Mouse (Mus musculus) intestine, embryonic 14.5 days (tissue): ENCODE results near the gene Atp1a1. TPM values are rescaled to one million over a fixed set of nuclear protein-coding genes. Genes with fewer than 3 reads are reported as not detected.

Experiments
- ATAC-seq: fragments of 200-750 bp; cut with Nextera tagmentation; replicated peaks from 2 replicates; pipeline ENCODE4 v1.8.0; 2017; ENCODE audit warnings: low read depth, moderate number of reproducible peaks, moderate TSS enrichment, moderate library complexity; ENCODE audit not compliant: low FRiP score, low TSS enrichment
- DNase-seq: peaks from one replicate; pipeline ENCODE4 v3.0.0-alpha.2; 2018; ENCODE audit warnings: low spot score
- H3K27ac ChIP-seq: fragments of 300-500 bp; sonication (generic); 2 replicates; pipeline ENCODE4 v1.5.1; 2014; ENCODE audit warnings: low read depth, mild to moderate bottlenecking, control low read depth
- H3K27me3 ChIP-seq: fragments of 300-500 bp; sonication (generic); replicated peaks from 2 replicates; pipeline ENCODE4 v1.6.1; 2014; ENCODE audit warnings: low read length, control low read depth; ENCODE audit not compliant: control insufficient read depth, insufficient read depth
- H3K36me3 ChIP-seq: fragments of 300-500 bp; sonication (generic); 2 replicates; pipeline ENCODE4 v1.6.1; 2014; ENCODE audit warnings: low read length, control low read depth; ENCODE audit not compliant: control insufficient read depth, insufficient read depth
- H3K4me1 ChIP-seq: fragments of 300-500 bp; sonication (generic); replicated peaks from 2 replicates; pipeline ENCODE4 v1.6.1; 2014; ENCODE audit warnings: low read length, control low read depth, mixed read lengths; ENCODE audit not compliant: control insufficient read depth, insufficient read depth
- H3K4me2 ChIP-seq: fragments of 300-500 bp; sonication (generic); 2 replicates; pipeline ENCODE4 v1.6.1; 2014; ENCODE audit warnings: low read length
- H3K4me3 ChIP-seq: fragments of 300-500 bp; sonication (generic); 2 replicates; pipeline ENCODE4 v1.5.1; 2014; ENCODE audit warnings: low read depth, low read length, control low read depth, mixed read lengths
- H3K9ac ChIP-seq: fragments of 300-500 bp; sonication (generic); 2 replicates; pipeline ENCODE4 v1.6.1; 2014; ENCODE audit warnings: mild to moderate bottlenecking, low read length
- H3K9me3 ChIP-seq: fragments of 300-500 bp; sonication (generic); 2 replicates; pipeline ENCODE4 v1.6.1; 2016; ENCODE audit warnings: low read length, control low read depth; ENCODE audit not compliant: control insufficient read depth
- WGBS: fragments of 180-500 bp; shearing (Covaris S2); extraction: QIAGEN DNeasy Blood & Tissue Kit; methylation state at CpG from one replicate; pipeline ENCODE4 v1.1.7; 2014; 5-methylcytosine and 5-hydroxymethylcytosine counted together
- polyA plus RNA-seq: library from polyadenylated mRNA; unstranded; fragments of >200 nt; fragmentation: Nextera tagmentation; extraction: Ambion mirVana; gene quantifications from 2 replicates; pipeline ENCODE4 v1.2.1, GENCODE M21; 2014

Gene Atp1a1
- polyA plus RNA-seq, 1 experiment from 2014 or later, result 276 TPM

DNA sequence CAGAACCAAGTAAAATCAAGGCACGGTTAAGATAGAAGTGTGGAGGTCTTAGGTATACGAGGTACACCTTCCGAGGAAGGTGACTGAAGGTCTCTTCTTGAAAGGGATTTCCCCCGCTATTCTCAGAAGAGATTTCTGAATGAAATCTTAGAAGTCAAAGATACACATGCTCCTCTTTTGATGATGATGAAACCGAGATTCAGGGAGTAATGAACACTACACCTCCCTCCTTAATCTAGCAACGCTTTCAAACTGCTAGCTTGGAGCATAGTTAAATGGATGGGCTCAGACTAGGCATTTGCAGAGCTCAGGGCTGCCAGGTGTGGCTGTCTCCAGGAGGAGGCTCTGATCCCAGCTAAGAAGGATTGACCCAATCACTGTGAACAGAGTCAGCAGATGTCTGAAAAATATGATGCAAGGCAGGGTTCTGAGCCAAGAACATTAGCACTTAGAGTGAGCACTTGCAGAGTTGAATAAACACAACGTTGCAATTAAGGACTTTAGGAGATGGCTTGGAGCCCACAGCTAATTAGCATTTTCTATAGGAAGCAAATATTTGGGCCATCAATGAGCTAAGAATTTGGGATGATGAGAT, 2.5 kb upstream of the Atp1a1 start:
- WGBS, result 75% methylated on average over 7 of the region's 7 CpGs
- H3K9me3 ChIP-seq, result no peaks in the 10 kb centered on the region
- H3K9ac ChIP-seq, result no peak overlapping the region
- H3K27ac ChIP-seq, result no peak overlapping the region
- DNase-seq, result no peak
- H3K4me2 ChIP-seq, result no peak overlapping the region
- H3K36me3 ChIP-seq, result no peaks in the 10 kb centered on the region
- no peaks in the 10 kb centered on the region for H3K27me3 ChIP-seq
- no peak overlapping the region for H3K4me3 ChIP-seq
- peaks cover 30% of the 10 kb centered on the region for H3K4me1 ChIP-seq
- no peak for ATAC-seq

DNA sequence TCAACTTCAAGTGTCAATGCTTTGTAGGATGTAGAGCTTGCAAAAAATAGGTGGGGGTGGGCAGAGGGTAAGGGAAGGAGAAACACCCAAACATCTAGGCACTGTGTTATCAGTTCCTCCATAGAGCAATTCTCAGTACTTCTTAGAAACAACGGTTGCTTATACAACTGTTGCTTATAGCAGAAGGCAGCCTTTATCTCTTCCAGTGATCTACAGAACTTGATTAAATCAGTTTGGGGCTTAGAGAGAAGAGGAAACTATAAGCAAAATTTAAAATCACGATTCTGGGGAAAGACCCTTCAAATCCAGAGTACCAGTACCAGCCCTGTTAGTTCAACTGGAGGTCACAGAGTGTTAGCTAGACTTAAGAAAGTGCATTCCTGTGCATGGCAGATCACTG, 1.2 kb upstream of the Atp1a1 start:
- no peak for ATAC-seq
- Histone ChIP-seq H3K27me3 (no peaks in the 10 kb centered on the region), H3K4me2 (no peak overlapping the region), H3K4me3 (no peak overlapping the region), H3K36me3 (no peaks in the 10 kb centered on the region), H3K4me1 (peaks cover 37% of the 10 kb centered on the region), H3K9ac (no peak overlapping the region), H3K9me3 (no peaks in the 10 kb centered on the region), H3K27ac (no peak overlapping the region)
- WGBS, result 24% methylated on average over 2 of the region's 2 CpGs
- no peak for DNase-seq

DNA sequence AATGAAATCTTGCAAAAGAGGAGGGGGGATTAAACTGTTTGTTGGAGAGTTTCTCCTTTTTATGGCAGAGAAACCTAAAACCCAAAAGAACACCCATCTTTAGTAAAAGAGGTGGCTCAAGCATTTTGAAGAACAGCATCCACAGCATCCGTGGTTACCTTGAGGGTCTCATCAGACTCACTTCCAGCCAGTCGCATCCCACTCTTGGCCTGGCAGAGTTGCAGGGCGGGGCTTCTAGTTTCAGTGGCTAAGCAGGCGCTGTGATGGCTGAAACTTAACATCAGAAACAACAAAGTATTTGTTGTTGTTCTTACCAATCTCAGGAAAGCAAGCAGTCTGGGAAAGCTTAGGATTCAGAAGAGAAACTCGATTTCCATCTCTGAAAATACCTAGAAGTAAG, 807 bp upstream of the Atp1a1 start:
- ATAC-seq, result no peak
- Histone ChIP-seq H3K9me3 (no peaks in the 10 kb centered on the region), H3K4me1 (peaks cover 41% of the 10 kb centered on the region), H3K36me3 (no peaks in the 10 kb centered on the region), H3K4me2 (peak overlapping the region; percentile 72), H3K4me3 (peak overlapping the region; percentile 62), H3K27ac (peak overlapping the region; percentile 99; the same call in 1 of the 2 replicates), H3K9ac (peak overlapping the region; percentile 98), H3K27me3 (no peaks in the 10 kb centered on the region)
- 21% methylated on average over 5 of the region's 5 CpGs for WGBS
- DNase-seq, result no peak

DNA sequence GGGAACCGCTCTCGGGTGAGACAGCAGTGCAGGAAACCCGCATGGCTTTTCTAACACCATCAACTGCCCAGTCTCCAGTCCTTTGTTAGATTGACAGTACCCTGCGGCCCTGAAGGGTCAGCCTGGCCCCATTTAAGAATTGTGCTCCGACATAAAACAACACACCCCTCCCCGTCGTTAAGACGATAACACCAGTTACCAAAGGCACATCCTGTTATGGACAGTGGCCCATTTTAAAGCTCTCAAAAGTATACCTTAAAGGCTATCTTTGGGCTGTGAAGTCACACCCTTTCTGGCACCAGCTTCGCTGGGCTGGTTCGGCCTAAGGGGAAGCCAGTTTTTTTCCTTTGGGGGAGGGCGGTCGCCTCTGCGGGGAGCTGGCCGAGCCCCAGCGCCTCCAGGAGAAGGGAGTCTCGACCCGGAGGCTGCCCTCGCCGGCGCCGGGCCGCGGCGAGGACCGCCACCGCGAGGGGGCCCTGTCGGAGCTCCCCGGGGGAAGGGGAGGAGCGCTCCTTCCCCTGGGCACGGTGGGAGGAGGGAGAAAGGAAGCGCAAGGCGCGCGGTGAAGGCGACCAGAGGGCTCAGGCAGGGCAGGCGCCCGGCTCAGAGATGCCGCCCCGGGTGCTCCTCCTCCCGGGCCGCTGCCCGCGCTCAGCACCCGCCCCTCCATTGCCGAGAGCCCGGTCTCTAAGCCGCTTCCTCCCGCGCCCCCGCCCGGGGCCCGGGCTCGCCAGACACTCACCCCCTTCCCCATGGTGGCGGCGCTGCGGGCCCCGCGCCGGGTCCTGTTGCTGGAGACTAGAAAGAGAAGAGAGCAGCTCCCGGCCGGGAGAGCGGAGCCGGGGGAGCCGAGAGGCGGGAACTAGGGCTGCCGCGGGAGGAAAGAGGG, 579 bp downstream of the Atp1a1 start:
- Histone ChIP-seq H3K36me3 (no peaks in the 10 kb centered on the region), H3K27me3 (no peaks in the 10 kb centered on the region), H3K9me3 (no peaks in the 10 kb centered on the region), H3K4me3 (peak overlapping the region; percentile 62), H3K27ac (peak overlapping the region; percentile 99), H3K4me1 (peaks cover 53% of the 10 kb centered on the region), H3K4me2 (peak overlapping the region; percentile 72), H3K9ac (peak overlapping the region; percentile 98)
- ATAC-seq, result peak; percentile 83
- WGBS, result under 1% methylated on average over 51 of the region's 68 CpGs
- peak; percentile 92 for DNase-seq

DNA sequence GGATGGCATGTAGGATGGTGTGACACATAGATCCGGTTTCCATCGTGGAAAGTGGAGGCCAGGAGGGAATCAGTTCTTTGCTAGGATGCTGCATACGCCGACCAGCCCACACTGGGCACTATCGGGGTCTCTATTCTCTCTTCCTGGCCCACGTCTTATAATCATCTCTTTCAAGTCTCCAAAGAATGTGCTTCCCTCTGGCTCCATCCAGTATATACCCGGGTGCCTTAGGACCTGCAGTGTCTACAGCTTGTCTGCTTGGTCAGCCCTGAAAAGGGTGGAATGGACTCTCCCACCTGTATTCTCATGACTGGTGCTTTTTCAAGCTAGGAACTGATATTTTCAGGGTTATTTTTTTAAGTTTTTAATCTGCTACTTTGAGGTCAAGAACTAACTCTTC, 1.3 kb downstream of the Atp1a1 start:
- peak overlapping the region; percentile 72 for H3K4me2 ChIP-seq
- WGBS, result 28% methylated on average over 7 of the region's 7 CpGs
- H3K4me3 ChIP-seq, result peak overlapping the region; percentile 62
- no peaks in the 10 kb centered on the region for H3K27me3 ChIP-seq
- H3K27ac ChIP-seq, result 0 out of 2 replicates have a peak overlapping the region, but pooled peaks have one; percentile 99
- no peaks in the 10 kb centered on the region for H3K9me3 ChIP-seq
- no peaks in the 10 kb centered on the region for H3K36me3 ChIP-seq
- H3K4me1 ChIP-seq, result peaks cover 59% of the 10 kb centered on the region
- no peak for DNase-seq
- peak overlapping the region; percentile 98 for H3K9ac ChIP-seq
- ATAC-seq, result no peak

DNA sequence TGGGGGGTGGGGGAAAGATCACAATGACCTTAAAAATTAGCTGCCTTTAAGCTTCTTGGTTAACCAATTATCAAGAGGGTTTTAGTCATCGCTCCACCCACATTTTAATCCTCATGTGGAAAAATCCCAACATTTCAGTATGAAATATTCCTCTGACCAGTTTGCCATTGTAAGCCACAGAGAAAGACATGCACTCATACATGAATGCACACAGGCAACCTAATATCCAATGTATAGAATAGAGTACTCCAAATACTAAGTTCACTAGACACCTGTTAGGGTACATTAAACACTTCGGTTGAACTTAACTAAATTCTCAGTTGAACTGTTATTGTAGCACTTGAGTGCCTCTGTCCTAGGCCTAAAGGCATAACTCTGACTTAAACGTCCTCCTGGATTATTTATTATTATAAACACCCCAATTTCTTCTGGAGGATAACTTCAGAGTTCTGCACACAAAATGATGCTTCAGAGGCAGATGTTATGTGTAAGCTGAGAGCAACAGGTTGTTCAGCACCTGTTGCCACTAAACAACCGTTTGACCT, 1.9 kb downstream of the Atp1a1 start:
- H3K4me2 ChIP-seq, result peak overlapping the region; percentile 72
- ATAC-seq (no peak), DNase-seq (no peak)
- H3K36me3 ChIP-seq, result no peaks in the 10 kb centered on the region
- peak overlapping the region; percentile 98 for H3K9ac ChIP-seq
- H3K4me3 ChIP-seq, result peak overlapping the region; percentile 62
- no peaks in the 10 kb centered on the region for H3K27me3 ChIP-seq
- no peaks in the 10 kb centered on the region for H3K9me3 ChIP-seq
- peaks cover 65% of the 10 kb centered on the region for H3K4me1 ChIP-seq
- H3K27ac ChIP-seq, result no peak overlapping the region
- 51% methylated on average over 4 of the region's 4 CpGs for WGBS

DNA sequence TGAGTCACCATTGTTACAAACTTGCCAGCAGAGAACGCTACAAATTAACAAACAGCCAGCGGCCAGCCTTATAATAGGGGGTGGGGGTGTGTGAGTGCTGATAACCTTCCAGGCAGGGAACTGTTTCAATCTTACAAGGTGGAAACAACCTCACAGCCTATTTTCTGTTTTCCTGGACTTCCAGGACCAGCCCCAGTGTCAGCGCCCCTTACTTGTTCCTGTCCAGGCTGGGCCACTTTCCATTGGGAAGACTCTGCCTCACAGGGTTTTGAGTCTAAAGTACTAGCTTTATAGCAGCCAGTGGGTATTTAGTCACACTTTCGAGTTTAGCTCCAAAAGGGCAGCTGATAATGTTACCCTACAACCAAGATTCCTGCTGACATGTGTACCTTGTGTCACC, 2.8 kb downstream of the Atp1a1 start:
- Histone ChIP-seq H3K4me2 (peak overlapping the region; percentile 72), H3K36me3 (no peaks in the 10 kb centered on the region), H3K9ac (no peak overlapping the region; the same call in 1 of the 2 replicates), H3K4me3 (peak overlapping the region; percentile 62; the same call in 1 of the 2 replicates), H3K27ac (peak overlapping the region; percentile 39; the same call in 1 of the 2 replicates), H3K27me3 (no peaks in the 10 kb centered on the region), H3K9me3 (no peaks in the 10 kb centered on the region), H3K4me1 (peaks cover 74% of the 10 kb centered on the region)
- WGBS, result 38% methylated on average over 4 of the region's 4 CpGs
- no peak for ATAC-seq
- no peak for DNase-seq

DNA sequence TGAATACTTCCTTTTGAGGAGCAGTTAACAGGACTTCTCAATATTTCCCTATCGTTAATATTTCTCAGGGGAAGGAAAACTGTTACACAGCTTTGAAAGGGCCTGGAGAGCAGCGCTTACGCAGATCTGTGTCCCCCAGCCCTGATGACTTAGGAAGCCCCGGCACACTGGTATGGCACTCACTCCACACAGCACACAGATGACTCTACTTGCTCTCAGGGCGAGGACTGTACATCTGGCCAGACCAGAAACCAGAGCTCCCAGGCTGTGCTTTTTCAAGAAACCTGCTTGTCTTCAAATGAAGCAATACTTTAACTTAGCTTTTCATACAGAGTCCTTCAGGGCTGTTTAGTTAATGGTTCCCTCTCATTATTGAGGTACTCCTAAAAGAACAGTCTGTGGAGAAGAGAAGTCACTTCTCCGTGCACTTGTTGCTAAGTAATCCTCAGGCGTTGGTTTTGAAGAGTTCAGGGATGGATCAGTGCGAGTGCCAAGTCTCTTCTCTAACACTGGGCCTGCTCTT, 3.4 kb downstream of the Atp1a1 start:
- Histone ChIP-seq H3K27ac (0 out of 2 replicates have a peak overlapping the region, but pooled peaks have one; percentile 22), H3K4me3 (no peak overlapping the region), H3K27me3 (no peaks in the 10 kb centered on the region)

More for the DNA sequence above, 3.4 kb downstream of the Atp1a1 start:
- no peaks in the 10 kb centered on the region for H3K36me3 ChIP-seq
- WGBS, result 43% methylated on average over 8 of the region's 8 CpGs
- DNase-seq, result no peak
- H3K9me3 ChIP-seq, result no peaks in the 10 kb centered on the region
- H3K4me2 ChIP-seq, result peak overlapping the region; percentile 72
- H3K9ac ChIP-seq, result no peak overlapping the region; the same call in 1 of the 2 replicates
- H3K4me1 ChIP-seq, result peaks cover 81% of the 10 kb centered on the region
- ATAC-seq, result no peak
